Mouse (Mus musculus) erythroblast, adult 5-6 weeks (primary cell): ENCODE data around the gene Sycp1. TPM values are rescaled to one million over a fixed set of nuclear protein-coding genes. Genes with fewer than 3 reads are reported as not detected.

Experiments
- total RNA-seq, 2 experiments: library from RNA; stranded (forward) in 1 of 2; stranded (reverse) in 1 of 2; fragments of 150-400 nt in 1 of 2; fragments of 200-764, 138-1000 nt in 1 of 2; gene quantifications; 2 replicates each; pipeline versions ENCODE4 v1.2.3 to v1.2.4; 2015 to 2017; ENCODE audit warnings: low replicate concordance in 2 of 2

The Sycp1 gene
- total RNA-seq, 2 experiments from 2014 or later = not detected

Other genes starting within 250 kb of the Sycp1 start
- 11.5 and 13.8 TPM in 2 replicates for gene Tspan2, start 201.6 kb downstream of the Sycp1 start, total RNA-seq (2015; ENCODE audit: low replicate concordance)
- 2.4 and 8.7 TPM in 2 replicates for gene Tspan2, start 201.6 kb downstream of the Sycp1 start, total RNA-seq (2017; ENCODE audit: low replicate concordance)
- not detected in 2 replicates for gene Tshb, start 153.4 kb downstream of the Sycp1 start, total RNA-seq (2015; ENCODE audit: low replicate concordance)
- not detected in 2 replicates for gene Tshb, start 153.4 kb downstream of the Sycp1 start, total RNA-seq (2017; ENCODE audit: low replicate concordance)
- gene Nr1h5, start 28.0 kb upstream of the Sycp1 start, total RNA-seq (2015; ENCODE audit: low replicate concordance) = not detected in 2 replicates
- not detected in 2 replicates for gene Nr1h5, start 28.0 kb upstream of the Sycp1 start, total RNA-seq (2017; ENCODE audit: low replicate concordance)
- 4.4 and 11.7 TPM in 2 replicates for gene Sike1, start 59.6 kb upstream of the Sycp1 start, total RNA-seq (2015; ENCODE audit: low replicate concordance)
- 3.6 and 7.9 TPM in 2 replicates for gene Sike1, start 59.6 kb upstream of the Sycp1 start, total RNA-seq (2017; ENCODE audit: low replicate concordance)
- 84.4 and 89.9 TPM in 2 replicates for gene Csde1, start 84.3 kb upstream of the Sycp1 start, total RNA-seq (2015; ENCODE audit: low replicate concordance)
- 216 and 294 TPM in 2 replicates for gene Csde1, start 84.3 kb upstream of the Sycp1 start, total RNA-seq (2017; ENCODE audit: low replicate concordance)
- 23.4 and 42.7 TPM in 2 replicates for gene Nras, start 122.2 kb upstream of the Sycp1 start, total RNA-seq (2015; ENCODE audit: low replicate concordance)
- 26.6 and 29.6 TPM in 2 replicates for gene Nras, start 122.2 kb upstream of the Sycp1 start, total RNA-seq (2017; ENCODE audit: low replicate concordance)
- gene Ampd1, start 137.9 kb upstream of the Sycp1 start, total RNA-seq (2015; ENCODE audit: low replicate concordance) = not detected in 2 replicates
- gene Ampd1, start 137.9 kb upstream of the Sycp1 start, total RNA-seq (2017; ENCODE audit: low replicate concordance) = 0.26 TPM in 1 of 2 replicates, not detected in the other
- gene Dennd2c, start 166.5 kb upstream of the Sycp1 start, total RNA-seq (2015; ENCODE audit: low replicate concordance) = 141 and 144 TPM in 2 replicates
- 178 and 191 TPM in 2 replicates for gene Dennd2c, start 166.5 kb upstream of the Sycp1 start, total RNA-seq (2017; ENCODE audit: low replicate concordance)
- 26.7 and 42.8 TPM in 2 replicates for gene Bcas2, start 235.6 kb upstream of the Sycp1 start, total RNA-seq (2015; ENCODE audit: low replicate concordance)
- 49.1 and 54.4 TPM in 2 replicates for gene Bcas2, start 235.6 kb upstream of the Sycp1 start, total RNA-seq (2017; ENCODE audit: low replicate concordance)